Mouse (Mus musculus) hematopoietic stem cell, adult 5-6 weeks (primary cell): ENCODE measurements around the gene Slc22a22. TPM values are rescaled to one million over a fixed set of nuclear protein-coding genes. Genes with fewer than 3 reads are reported as not detected.

Experiments
- ATAC-seq, 2 experiments: fragments of 125-278 bp in 1 of 2; replicated peaks in 1 of 2; 2 replicates each; pipeline ENCODE4 v1.8.0; 2016 to 2017; ENCODE audit warnings: inconsistent platforms in 2 of 2, mild to moderate bottlenecking in 2 of 2, moderate number of reproducible peaks in 2 of 2, low read depth in 1 of 2, moderate TSS enrichment in 1 of 2; ENCODE audit not compliant: low FRiP score in 2 of 2, poor library complexity in 2 of 2, severe bottlenecking in 2 of 2, insufficient read depth in 1 of 2, low TSS enrichment in 1 of 2
- total RNA-seq: library from RNA; stranded (forward); fragments of 172-1452, 232-1000 nt; gene quantifications from 2 replicates; pipeline ENCODE4 v1.2.3, GENCODE M21; 2017

The Slc22a22 gene
- total RNA-seq: not detected in 2 replicates

DNA sequence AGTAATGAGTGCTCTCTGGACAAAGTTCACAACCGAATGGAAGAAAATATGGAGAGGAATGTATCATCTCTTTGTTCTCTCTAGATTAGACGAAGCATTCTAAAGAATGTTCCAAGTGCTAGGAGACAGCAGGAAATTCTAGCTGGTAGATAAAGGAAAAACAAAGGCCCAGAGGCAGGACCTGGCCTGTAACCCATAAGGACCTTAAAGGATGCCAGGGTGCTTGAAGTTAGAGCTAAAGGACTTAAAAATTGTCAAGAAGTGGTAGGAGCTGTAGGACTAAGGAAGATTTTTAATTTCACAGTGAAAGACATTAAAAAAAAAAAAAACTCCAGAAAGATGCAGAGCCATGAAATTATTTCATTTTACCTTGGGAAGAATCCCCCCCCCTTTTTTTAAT lies at the start of gene Slc22a22:
TSS of gene Slc22a22 (minus strand) at position 101 of the 400 bp plus-strand sequence.
- ATAC-seq: no peak

DNA sequence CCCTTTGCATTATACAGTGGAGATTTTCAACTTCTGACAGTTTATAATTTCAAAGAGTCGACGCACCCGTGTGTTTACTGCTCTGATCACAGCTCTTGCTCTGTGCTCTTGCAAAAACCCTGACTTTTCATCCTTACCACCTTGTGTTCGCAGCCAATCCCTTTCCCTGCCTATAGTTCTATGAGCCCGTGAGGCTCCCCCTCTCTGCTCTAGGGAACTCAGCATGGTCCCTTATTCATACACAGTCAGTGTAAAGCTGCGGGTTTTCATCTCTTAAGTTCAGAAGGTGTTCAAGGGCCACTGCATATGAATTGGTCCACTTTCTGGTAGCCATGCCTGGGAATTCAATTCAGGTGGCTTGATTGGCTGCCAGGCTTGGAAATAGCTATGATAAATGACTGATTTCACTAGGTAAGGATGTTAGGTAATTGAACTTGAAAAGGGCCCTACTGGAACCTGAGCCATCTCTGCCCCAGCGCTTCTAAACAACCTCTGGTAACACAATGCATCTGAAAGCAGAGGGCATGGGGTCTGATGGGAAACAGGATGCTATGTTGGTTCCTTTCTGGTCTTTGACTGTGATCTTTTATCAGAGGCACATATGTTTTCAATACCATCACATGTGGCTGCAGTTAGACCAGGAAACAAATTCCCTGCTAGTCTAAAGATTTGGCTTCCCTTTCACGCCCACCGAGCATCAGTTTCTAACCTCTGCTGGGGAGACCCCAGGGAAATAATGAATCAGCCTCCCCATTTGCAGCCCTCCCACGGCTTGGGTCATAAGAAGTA lies 46.3 kb upstream of the Slc22a22 start:
- ATAC-seq: no peak

DNA sequence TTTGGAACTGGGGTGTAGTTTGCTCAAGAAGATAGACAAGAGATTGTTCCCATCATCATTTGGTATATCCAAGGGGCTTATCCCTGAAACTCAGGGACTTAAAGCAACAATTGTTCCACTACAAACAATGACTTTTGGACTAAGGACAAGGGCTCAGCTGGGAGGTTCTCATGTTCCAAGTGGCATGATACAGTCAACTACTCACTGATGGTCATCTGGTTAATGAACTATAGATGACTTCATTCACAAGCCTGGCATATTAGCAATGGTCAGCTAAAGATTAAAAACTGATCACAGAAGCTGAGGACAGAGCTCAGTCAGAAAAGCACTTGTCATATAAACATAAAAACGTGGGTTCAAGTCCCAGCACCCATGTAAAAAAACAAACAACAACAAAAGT lies 44.7 kb upstream of the Slc22a22 start:
- no peak for ATAC-seq

DNA sequence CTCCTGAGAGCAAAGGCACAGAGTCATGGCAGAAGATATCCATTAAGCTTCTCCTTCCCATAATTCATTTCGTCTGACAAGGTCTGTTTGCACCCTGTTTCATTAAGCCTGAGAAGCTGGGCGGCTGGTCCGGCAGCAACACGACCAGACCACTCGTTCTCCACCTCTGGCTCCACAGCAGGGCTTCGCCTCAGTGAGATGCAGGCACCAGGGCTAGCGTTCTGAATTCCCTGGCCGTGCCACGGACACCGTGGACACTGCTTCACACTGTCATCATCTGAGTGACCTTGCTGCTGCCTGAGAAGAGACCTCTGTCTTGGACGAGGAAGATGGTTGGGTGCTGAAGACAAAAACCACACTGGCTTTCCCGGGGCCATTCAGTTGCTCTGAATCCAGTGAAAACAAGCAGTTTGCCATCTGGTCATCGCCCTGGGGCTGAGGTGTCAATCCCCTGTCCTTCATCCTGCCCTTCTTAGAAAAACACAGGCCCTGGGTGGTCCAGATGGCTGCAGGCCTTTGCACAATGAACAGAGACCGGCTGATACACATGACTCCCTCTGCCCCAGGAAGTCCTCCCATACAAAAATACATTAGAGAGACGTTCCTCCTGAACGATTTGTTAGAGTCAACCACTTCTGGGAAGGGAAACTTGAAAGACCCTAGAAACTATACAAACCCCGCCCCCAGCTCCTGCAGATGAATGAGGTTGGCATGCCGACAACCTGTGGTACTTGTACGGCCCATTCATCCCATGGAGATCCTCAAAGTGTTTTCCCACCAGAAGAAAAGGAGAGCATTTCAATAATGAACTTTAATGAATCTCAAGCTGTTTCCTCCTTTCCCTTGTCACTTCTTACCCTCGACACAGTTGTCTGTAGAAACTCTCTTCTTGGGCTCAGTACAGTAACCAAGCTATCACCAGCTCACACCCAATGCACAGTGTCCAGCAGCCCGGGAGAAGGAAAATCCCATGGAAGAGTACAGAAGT lies 32.1 kb upstream of the Slc22a22 start:
- ATAC-seq: no peak

DNA sequence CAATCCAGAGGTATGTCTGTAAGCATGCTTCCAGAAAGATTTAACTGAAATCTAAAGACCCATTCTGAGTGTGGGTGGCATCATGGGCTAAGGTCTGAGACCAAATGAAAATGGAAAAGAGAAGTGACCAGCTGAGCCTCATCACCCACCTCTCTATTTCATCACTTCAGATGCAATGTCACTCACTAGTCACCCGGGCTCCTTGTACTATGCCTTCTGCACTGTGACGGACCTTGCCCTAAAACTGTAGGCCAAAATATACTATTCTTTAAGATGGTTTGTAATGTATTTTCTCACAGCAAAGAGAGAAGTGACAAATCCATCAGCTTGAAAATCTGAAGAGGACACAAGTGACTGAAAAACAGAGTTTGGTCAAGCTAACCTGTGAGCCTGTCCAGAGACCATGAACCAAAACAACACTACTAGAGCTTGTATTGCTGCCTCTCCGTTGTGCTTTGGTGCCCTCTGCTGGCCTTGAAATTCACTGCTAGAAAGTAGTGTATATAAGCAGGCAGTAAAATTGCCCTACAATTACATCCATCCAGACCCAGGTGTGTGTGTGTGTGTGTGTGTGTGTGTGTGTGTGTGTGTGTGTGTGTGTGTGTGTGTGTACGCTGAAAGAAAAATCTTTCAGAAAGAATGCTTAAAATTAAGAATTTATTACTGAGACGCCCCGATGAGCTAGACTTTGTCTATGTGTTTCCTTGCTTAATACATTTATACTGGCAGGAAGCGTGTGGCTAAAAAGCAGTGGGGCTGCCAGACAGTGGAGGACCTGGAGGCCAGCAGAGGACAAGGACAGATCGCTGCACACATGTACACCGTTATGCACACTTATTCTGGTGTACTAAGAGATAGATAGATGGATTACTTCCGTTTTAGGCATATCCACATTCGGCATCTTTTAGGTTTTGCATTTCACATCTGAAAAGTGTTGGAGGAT lies 31.1 kb upstream of the Slc22a22 start:
- peak; percentile 62 to 85; a peak in 2 of 4 replicates for ATAC-seq

DNA sequence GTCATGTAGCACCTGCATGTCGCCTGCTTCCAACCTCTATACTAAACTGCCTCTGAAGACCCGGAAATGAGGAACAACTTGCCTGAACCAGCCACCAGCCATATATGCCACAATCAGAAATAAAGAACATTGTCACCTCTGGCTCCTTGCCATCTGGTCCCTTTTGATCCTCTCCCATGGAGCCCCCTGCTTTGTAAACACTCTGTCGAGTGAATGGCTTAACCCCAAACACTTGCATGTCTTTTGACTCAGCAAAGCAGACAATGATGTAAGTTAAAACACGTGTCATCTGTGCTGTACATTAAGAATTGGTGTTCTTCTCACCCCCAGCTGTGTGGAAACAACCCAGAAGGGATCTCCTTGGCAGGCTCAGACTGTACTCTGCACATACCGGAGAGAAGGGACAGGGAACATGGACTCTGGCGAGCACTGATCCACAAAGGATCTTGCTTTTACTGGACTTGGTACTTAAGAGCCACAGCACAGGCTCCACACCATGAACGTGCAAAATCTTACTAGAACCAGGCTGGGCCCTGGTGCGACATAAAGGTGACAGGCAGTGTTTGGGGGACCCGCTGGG lies 26.8 kb upstream of the Slc22a22 start:
- no peak for ATAC-seq

DNA sequence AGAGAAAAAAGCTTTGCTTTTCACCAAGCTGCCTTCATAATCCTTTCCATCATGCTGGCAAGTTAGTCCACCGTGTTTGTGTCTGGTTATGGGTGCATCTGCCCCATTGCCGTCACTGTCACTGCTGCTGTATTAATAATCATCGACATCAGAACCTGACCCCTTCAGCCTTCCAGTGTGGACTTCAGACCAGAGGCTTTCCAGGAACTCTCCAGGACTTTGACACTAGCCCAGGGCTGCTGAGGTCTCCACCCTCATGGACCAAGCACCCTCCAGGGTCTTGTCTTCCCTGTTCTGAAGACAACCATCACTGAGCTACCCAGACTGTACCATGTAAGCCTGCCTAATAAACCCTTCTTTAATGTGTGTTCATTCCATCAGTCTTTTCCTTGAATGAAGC lies 26.2 kb upstream of the Slc22a22 start:
- ATAC-seq: no peak

DNA sequence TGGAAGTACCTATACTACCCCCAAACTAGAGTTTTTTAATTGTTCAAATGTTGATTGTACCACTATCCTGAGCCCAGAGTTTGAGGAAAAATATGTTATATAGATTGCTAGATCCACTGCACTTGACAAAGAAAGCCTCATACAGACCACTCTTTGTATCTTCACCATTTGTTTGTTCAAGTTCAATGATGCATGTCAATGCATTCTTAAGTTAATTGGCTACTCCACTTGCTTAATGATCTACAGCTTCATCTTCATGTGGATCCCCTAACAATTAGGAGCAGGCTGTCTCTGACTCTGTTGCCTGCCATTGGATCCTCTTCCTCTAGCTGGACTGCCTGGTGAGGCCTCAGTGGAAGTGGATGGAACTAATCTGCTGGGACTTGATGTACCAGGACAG lies 24.1 kb upstream of the Slc22a22 start:
- no peak for ATAC-seq

DNA sequence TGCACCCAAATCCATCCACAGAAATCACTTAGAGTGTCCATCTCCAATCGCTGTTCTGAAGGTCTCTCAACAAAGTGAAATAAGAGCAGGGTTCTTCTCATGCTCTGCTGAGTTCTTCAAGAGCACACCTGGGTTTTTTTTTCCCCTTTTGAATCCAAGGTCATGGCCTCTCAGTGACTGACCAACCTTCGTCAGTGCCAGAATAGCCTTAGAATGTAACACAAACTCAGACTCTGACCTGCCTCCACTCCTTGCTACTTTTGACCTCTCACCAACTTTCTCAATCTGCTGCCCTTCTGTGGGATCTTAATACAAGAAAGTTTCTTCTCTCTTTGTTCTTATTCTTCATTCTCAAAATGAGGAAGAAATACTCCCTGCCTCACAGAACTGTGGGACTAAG lies 18.7 kb upstream of the Slc22a22 start:
- no peak for ATAC-seq

DNA sequence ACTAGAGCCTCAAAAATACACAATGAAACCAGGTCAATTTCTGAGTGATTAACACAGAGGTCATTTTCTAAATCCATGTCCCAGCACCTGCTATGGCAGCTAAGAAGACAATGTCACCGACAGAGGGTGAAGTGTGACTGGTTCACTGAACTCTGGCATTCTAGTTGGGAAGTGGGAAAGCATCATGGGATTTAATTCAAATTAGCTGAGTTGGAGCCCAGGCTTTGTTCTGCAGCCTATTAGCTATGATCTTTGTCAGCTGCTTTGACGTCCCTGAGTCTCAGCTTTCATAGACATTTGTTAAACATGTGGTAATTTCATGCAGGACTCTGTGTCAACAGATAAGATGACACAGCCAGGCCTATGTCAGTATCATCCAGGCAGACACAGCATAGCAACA lies 5.1 kb upstream of the Slc22a22 start:
- ATAC-seq: no peak

DNA sequence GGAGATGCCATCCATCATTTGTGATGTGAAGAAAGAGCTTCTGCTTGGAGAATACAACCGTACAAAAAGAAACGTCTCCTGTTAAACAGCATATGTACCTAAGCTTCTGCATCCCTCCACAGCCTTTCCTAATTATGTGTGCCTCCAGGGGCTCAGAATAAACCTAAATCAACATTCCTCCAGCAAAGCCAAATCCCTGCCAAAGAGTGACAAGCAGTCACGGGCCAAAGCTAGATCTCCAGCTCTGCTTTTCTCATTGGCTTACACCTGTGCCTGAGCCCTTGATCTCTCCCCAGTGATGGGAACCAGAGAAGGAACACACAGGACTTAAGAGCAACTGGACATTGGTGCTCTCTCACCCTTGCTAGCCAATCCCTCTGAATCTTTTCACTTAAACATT lies 5.8 kb downstream of the Slc22a22 start:
- no peak for ATAC-seq

DNA sequence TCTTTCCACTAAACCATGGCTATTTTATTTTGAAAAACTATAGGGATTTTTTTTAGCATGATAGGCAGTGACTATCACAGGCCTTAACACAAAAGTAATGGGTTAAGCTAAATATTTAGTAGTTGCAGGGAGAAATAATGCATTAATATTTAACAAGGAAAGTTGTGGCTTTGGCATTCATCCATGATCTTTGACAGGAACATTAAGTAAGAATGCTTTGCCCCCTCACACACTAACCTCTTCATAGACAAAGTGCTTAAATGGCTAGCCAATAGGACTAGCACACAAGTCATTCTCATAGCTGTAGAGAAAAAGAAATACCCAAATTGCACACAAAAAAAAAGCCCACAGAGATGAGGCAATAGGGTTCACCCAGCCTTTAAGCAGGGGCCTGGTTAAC lies 11.4 kb downstream of the Slc22a22 start:
- ATAC-seq: no peak

DNA sequence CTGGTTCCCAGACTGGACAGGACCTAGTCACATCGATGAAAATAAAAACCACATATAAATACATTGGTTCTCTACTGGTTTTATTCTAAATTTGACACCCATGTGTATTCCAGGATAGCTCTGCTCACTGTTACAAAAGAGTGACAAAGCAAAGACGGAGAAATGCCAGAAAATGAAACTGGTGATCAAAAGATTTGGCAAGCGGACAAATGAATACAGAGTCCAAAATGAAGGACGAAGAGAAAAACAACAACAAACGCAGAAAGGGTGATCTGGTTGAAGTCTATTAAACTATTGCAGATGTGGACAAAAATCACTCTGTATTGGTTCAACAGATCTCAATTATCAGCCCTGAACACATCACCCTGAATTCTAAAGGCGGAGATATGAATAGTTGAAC lies 12.4 kb downstream of the Slc22a22 start:
- ATAC-seq: no peak

DNA sequence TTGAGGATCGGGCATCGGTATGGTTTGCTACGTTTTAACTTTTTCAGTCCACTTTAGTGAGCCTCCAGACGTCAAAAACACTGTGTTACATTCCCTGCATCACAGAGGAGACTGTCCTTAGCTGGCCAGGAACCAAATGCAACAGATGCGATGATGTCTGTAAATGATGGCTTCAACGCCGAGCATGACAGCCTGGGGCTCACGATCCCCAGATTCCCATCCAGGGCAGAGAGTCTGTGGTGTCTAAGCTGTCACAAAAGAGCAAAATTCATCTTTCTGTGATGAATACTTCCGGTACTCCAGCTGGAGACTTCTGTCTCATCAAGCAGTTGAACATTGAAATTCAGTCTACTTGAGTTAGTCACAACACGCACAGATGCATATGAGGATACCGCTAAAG lies 13.4 kb downstream of the Slc22a22 start:
- no peak for ATAC-seq

DNA sequence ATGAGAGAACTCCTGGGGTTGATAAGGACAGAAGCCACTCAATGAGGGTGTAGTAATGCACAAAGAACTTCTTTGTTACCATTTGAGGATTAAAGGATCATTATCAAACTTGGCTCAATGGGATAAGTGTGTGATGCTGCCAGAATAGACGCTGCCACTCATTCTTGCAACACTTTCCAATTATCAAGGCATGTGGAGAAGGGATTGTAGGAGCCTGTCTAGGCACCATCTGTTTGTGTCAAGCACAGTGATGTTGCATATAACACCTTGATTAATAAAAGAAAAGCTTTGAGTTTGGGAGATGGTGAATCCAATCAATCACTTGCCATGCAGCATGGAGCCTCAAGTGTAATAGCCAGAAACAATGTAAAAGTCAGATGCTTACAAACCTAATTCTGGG lies 16.1 kb downstream of the Slc22a22 start:
- ATAC-seq: no peak

DNA sequence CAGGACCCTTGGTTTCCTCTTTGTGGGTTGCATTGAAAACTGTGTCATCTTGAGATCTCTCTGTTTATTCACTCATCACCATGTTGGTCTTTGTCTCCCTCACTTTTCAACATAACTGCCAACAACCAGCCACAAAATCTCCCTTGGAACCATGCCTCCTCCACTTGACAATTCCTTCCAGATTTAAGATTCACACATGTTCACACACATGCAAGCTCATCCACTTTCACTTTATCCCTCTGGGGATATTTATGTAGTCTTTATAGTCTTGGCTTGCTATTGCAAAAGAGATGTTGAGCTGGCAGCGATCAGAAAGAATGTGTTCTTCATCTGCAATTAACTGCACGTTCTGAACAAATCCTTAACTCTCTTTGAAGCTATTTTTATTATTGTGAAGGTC lies 20.1 kb downstream of the Slc22a22 start:
- no peak for ATAC-seq
